Mouse (Mus musculus) G1E (cell line): ENCODE measurements around the gene Fam163b. TPM values are rescaled to one million over a fixed set of nuclear protein-coding genes. Genes with fewer than 3 reads are reported as not detected.

ENCODE experiments used
- ATAC-seq: 2 replicates; pipeline ENCODE4 v1.8.0; 2016; ENCODE audit warnings: mild to moderate bottlenecking; ENCODE audit not compliant: insufficient number of reproducible peaks, poor library complexity, low FRiP score, severe bottlenecking; ENCODE audit errors: extremely low read depth
- DNase-seq: peaks from one replicate; pipeline ENCODE4 v3.0.0; 2012; ENCODE audit warnings: low spot score
- H3K27me3 ChIP-seq: 2 replicates; pipeline ENCODE4 v1.6.1; 2012; ENCODE audit warnings: mild to moderate bottlenecking, low read length, inconsistent platforms; ENCODE audit not compliant: insufficient read depth
- H3K36me3 ChIP-seq: replicated peaks from 2 replicates; pipeline ENCODE3; 2012; ENCODE audit warnings: mild to moderate bottlenecking, inconsistent platforms
- H3K4me1 ChIP-seq: 2 replicates; pipeline ENCODE4 v1.6.1; 2012; ENCODE audit warnings: low read depth, low read length, inconsistent platforms, mixed read lengths; ENCODE audit not compliant: insufficient read depth
- H3K4me3 ChIP-seq: 2 replicates; pipeline ENCODE4 v1.5.1; 2012; ENCODE audit warnings: low read depth, mild to moderate bottlenecking, inconsistent platforms, low read length, moderate library complexity, mixed read lengths
- H3K9me3 ChIP-seq: replicated peaks from 2 replicates; pipeline ENCODE4 v1.6.1; 2012; ENCODE audit warnings: inconsistent platforms
- CTCF ChIP-seq: IDR thresholded peaks from 2 replicates; pipeline ENCODE4 v1.5.1; 2012; ENCODE audit warnings: low read depth, low read length, inconsistent platforms, mixed read lengths
- GATA1 ChIP-seq: IDR thresholded peaks from 2 replicates; pipeline ENCODE4 v1.6.1; 2012; ENCODE audit warnings: borderline replicate concordance, low read length, inconsistent platforms, mixed read lengths
- GATA2 ChIP-seq: IDR thresholded peaks from 2 replicates; pipeline ENCODE4 v1.6.1; 2012; ENCODE audit warnings: low read depth, low read length, inconsistent platforms, borderline replicate concordance
- POLR2AphosphoS5 ChIP-seq: IDR thresholded peaks from 2 replicates; pipeline ENCODE4 v1.6.1; 2012; ENCODE audit warnings: low read depth, low read length, inconsistent platforms; ENCODE audit not compliant: insufficient replicate concordance
- TAL1 ChIP-seq: conservative IDR thresholded peaks from 2 replicates; pipeline ENCODE4 v1.6.1; 2012; ENCODE audit warnings: low read depth, low read length, inconsistent platforms, mixed read lengths
- polyA plus RNA-seq: library from polyadenylated mRNA; stranded (reverse); fragments of >175 nt; gene quantifications from 2 replicates; pipeline ENCODE4 v1.2.3, GENCODE M21; 2012
- total RNA-seq, 2 experiments: library from RNA; stranded (forward) in 1 of 2; stranded (reverse) in 1 of 2; fragments of 200-1000 nt in 1 of 2; fragments of >200 nt in 1 of 2; fragmentation: Nextera tagmentation in 1 of 2; gene quantifications; 2 replicates each; pipeline ENCODE4 v1.2.3; 2014 to 2017

Gene Fam163b
- total and polyA plus RNA-seq, 3 experiments, result 0.16 TPM; not detected in 2

GRCm38 (mm10) chr2:27175696-27176267 lies 33.5 kb upstream of the Fam163b start:
- Histone ChIP-seq H3K4me3 (no peak overlapping the region), H3K27me3 (peaks cover 9% of the 10 kb centered on the region), H3K9me3 (no peaks in the 10 kb centered on the region), H3K36me3 (no peaks in the 10 kb centered on the region), H3K4me1 (no peaks in the 10 kb centered on the region)
- ATAC-seq (no peak), DNase-seq (no peak)
- no peak for TF ChIP-seq GATA2
- no peak for TF ChIP-seq TAL1
- no peak for TF ChIP-seq GATA1
- no peak for TF ChIP-seq POLR2AphosphoS5

- H3K4me3 ChIP-seq, result no peak overlapping the region
- H3K4me1 ChIP-seq, result no peaks in the 10 kb centered on the region
- H3K27me3 ChIP-seq, result peaks cover 9% of the 10 kb centered on the region
- TF ChIP-seq GATA2, result no peak
- no peak for TF ChIP-seq POLR2AphosphoS5
- no peak for TF ChIP-seq TAL1
- TF ChIP-seq GATA1, result no peak
- TF ChIP-seq CTCF, result no peak
- no peaks in the 10 kb centered on the region for H3K36me3 ChIP-seq
- H3K9me3 ChIP-seq, result no peaks in the 10 kb centered on the region
- ATAC-seq (no peak), DNase-seq (no peak)
These were observed 32.0 kb upstream of the Fam163b start for GRCm38 (mm10) chr2:27174242-27174641.

- DNase-seq, result no peak
- H3K4me3 ChIP-seq, result no peak overlapping the region
- H3K4me1 ChIP-seq, result no peaks in the 10 kb centered on the region
- TF ChIP-seq TAL1 (no peak), POLR2AphosphoS5 (no peak), GATA2 (no peak), GATA1 (no peak), CTCF (no peak)
- no peaks in the 10 kb centered on the region for H3K9me3 ChIP-seq
- H3K36me3 ChIP-seq, result no peaks in the 10 kb centered on the region
- H3K27me3 ChIP-seq, result peaks cover 11% of the 10 kb centered on the region
- ATAC-seq, result no peak
These were observed 24.7 kb upstream of the Fam163b start for GRCm38 (mm10) chr2:27166999-27167398.

- DNase-seq (no peak), ATAC-seq (no peak)
- Histone ChIP-seq H3K27me3 (peaks cover 9% of the 10 kb centered on the region), H3K9me3 (no peaks in the 10 kb centered on the region), H3K4me3 (no peak overlapping the region), H3K4me1 (no peaks in the 10 kb centered on the region), H3K36me3 (no peaks in the 10 kb centered on the region)
- TF ChIP-seq TAL1 (no peak), GATA1 (no peak)
These were observed 23.8 kb upstream of the Fam163b start for GRCm38 (mm10) chr2:27166074-27166473.

- Histone ChIP-seq H3K36me3 (no peaks in the 10 kb centered on the region), H3K9me3 (no peaks in the 10 kb centered on the region), H3K4me3 (no peak within 1 kb of the TSS), H3K4me1 (no peaks in the 10 kb centered on the region), H3K27me3 (peaks cover 8% of the 10 kb centered on the region)
- TF ChIP-seq POLR2AphosphoS5 (no peak), TAL1 (no peak), GATA1 (no peak), GATA2 (no peak), CTCF (no peak)
- no peak for ATAC-seq
- DNase-seq, result no peak
These were observed 22.7 kb upstream of the Fam163b start, which contains the start of gene Dbh for GRCm38 (mm10) chr2:27164796-27165590. Gene Dbh (plus strand): TSS chr2:27165233.

GRCm38 (mm10) chr2:27163851-27164250 lies 21.6 kb upstream of the Fam163b start:
- TF ChIP-seq TAL1 (no peak), POLR2AphosphoS5 (no peak), GATA2 (no peak), GATA1 (no peak), CTCF (no peak)
- DNase-seq (no peak), ATAC-seq (no peak)
- Histone ChIP-seq H3K4me1 (no peaks in the 10 kb centered on the region), H3K9me3 (no peaks in the 10 kb centered on the region), H3K36me3 (no peaks in the 10 kb centered on the region), H3K4me3 (no peak overlapping the region), H3K27me3 (peaks cover 8% of the 10 kb centered on the region)
